8 mouse cellular contexts compared by ENCODE assay signal in the genomic region with DNA sequence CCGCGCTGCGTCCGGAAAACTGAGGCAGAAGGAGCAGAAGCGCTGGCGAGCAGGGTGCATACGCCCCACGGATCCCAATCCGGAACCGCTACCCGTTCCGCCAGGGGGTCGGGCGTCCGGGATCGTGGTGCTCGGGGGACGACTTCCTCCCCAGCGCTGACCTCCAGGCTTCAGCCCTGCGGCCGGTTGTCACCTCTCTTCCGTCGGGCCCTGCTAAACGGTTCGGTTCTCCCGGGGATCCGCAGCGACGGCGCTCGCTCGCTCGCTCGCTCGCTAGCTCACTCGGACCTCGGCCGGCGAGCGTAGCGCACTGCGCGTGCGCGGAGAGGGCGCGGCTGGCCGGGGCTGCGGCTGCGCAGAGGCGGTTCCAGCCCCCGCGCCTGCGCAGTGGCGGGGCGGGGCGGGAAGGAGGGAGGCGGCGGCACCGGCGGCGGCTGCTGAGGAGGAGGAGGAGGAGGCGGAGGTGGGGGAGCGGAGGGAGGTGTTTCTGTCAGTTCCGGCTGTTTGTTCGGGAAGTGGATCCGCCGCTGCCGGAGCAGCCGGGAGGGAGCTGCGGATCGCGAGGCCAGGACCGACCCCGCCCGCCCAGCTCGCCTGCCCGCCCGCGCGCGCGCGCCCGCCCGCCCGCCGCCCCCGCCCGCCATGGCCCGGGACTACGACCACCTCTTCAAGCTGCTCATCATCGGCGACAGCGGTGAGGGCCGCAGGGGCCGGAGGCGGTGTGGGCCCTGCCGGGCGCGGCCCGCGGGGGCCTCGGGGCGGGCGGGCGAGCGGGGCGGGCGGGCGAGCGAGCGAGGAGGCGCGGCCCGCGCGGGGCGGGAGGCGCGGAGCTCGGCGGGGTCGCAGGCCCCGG. TPM values are rescaled to one million over a fixed set of nuclear protein-coding genes. Genes with fewer than 3 reads are reported as not detected.
DNase-seq lines count a peak whose midpoint lies in the region; ATAC-seq and TF ChIP-seq lines count a peak whose summit lies in the region.

A gene (plus strand): TSS at position 404 of the 853 bp plus-strand sequence.

- H3K4me1 ChIP-seq in MEL (ENCODE audit: control insufficient read depth in 1 of 2, insufficient read depth in 2 of 2, low read length in 2 of 2): peaks cover 5 to 47% of the 10 kb centered on the region in 2 experiments
- H3K4me1 ChIP-seq in cerebellum, adult 2 months (ENCODE audit: control insufficient read depth, insufficient read depth, low read length): peaks cover 15% of the 10 kb centered on the region
- H3K4me1 ChIP-seq in lung, embryonic 16.5 days (replicated peaks; ENCODE audit: control insufficient read depth, insufficient read depth, low read length): peaks cover 24% of the 10 kb centered on the region

- peak within 1 kb of the TSS; percentile 99 for H3K9ac ChIP-seq in MEL (ENCODE audit: control insufficient read depth, low read depth, low read length, poor library complexity, severe bottlenecking)
- peak within 1 kb of the TSS; percentile 93 for H3K9ac ChIP-seq in lung, embryonic 16.5 days (ENCODE audit: low read length)

- H3K79me2 ChIP-seq in MEL (ENCODE audit: control insufficient read depth, insufficient read depth, low read length, poor library complexity): peaks cover 51% of the 10 kb centered on the region

- peak; percentile 97 to 99 for TF ChIP-seq POLR2A in MEL (IDR thresholded peaks at IDR 0.05; ENCODE audit: control insufficient read depth in 1 of 2, insufficient read depth in 1 of 2, low read depth in 1 of 2, low read length in 2 of 2, poor library complexity in 1 of 2)
- peak; percentile 98 for TF ChIP-seq POLR2A in cerebellum, adult 2 months (IDR thresholded peaks at IDR 0.05; ENCODE audit: borderline replicate concordance, insufficient read depth, low read length)

- under 1% methylated on average over 90 of the region's 125 CpGs for WGBS in cerebellum, adult 2 months
- under 1% methylated on average over 52 of the region's 125 CpGs for WGBS in lung, embryonic 16.5 days

- no peaks in the 10 kb centered on the region for H3K9me3 ChIP-seq in MEL (replicated peaks; ENCODE audit: insufficient read depth, low read length)
- no peaks in the 10 kb centered on the region for H3K9me3 ChIP-seq in lung, embryonic 16.5 days (ENCODE audit: control insufficient read depth, low read length)

- H3K27me3 ChIP-seq in MEL (ENCODE audit: control insufficient read depth in 1 of 2, insufficient read depth in 2 of 2, low read length in 2 of 2): no peaks in the 10 kb centered on the region
- H3K27me3 ChIP-seq in cerebellum, adult 2 months (ENCODE audit: control insufficient read depth, insufficient read depth, low read length): no peaks in the 10 kb centered on the region
- H3K27me3 ChIP-seq in lung, embryonic 16.5 days (ENCODE audit: control insufficient read depth, insufficient read depth, low read depth, low read length): no peaks in the 10 kb centered on the region

- no peak for TF ChIP-seq RAD21 in MEL (IDR thresholded peaks at IDR 0.05; ENCODE audit: low read depth, low read length)

- TF ChIP-seq CTCF in MEL (IDR thresholded peaks at IDR 0.05 in 2 of 3, conservative IDR thresholded peaks at IDR 0.05 in 1 of 3; ENCODE audit: control insufficient read depth in 1 of 3, insufficient read depth in 1 of 3, low read depth in 2 of 3, low read length in 3 of 3, poor library complexity in 1 of 3, severe bottlenecking in 1 of 3): no peak
- TF ChIP-seq CTCF in cerebellum, adult 2 months (IDR thresholded peaks at IDR 0.05; ENCODE audit: borderline replicate concordance, insufficient read depth, low read depth, low read length): no peak

- peak within 1 kb of the TSS; percentile 96 to 100 for H3K4me3 ChIP-seq in MEL (ENCODE audit: control insufficient read depth in 1 of 2, insufficient read depth in 1 of 2, low read depth in 2 of 2, low read length in 2 of 2)
- peak within 1 kb of the TSS; percentile 92 for H3K4me3 ChIP-seq in cerebellum, adult 2 months (replicated peaks; ENCODE audit: insufficient read depth, low read depth, low read length)
- peak within 1 kb of the TSS; percentile 87 for H3K4me3 ChIP-seq in lung, embryonic 16.5 days (ENCODE audit: low read length)

- DNase-seq in MEL (ENCODE audit: low read depth, low spot score): peak; percentile 92
- peak; percentile 94 for DNase-seq in cerebellum, adult 2 months
- DNase-seq in forelimb bud, embryonic 11.5 days (ENCODE audit: low read depth, low spot score): peak; percentile 85
- DNase-seq in layer of hippocampus, adult 9-10 months (ENCODE audit: low spot score): peak; percentile 54
- DNase-seq in ovary, postnatal 10 days (ENCODE audit: low spot score): peak; percentile 90
- peak; percentile 92 to 94 for DNase-seq in thymus, postnatal 10 days (ENCODE audit: low spot score in 2 of 2)

- H3K36me3 ChIP-seq in MEL (ENCODE audit: control insufficient read depth in 1 of 2, insufficient read depth in 2 of 2, low read length in 2 of 2): peaks cover 0 to 30% of the 10 kb centered on the region in 2 experiments; a peak in 2 of 4 replicates
- no peaks in the 10 kb centered on the region for H3K36me3 ChIP-seq in lung, embryonic 16.5 days (ENCODE audit: control insufficient read depth, insufficient read depth, low read length)

- H3K4me2 ChIP-seq in lung, embryonic 16.5 days (ENCODE audit: low read depth, low read length): peak within 1 kb of the TSS; percentile 91

- ATAC-seq in hematopoietic stem cell, adult 5-6 weeks (replicated peaks in 1 of 2; ENCODE audit: insufficient read depth in 1 of 2, low FRiP score in 2 of 2, low TSS enrichment in 1 of 2, low read depth in 1 of 2, poor library complexity in 2 of 2, severe bottlenecking in 2 of 2): peak; percentile 59 to 69
- peak; percentile 93 for ATAC-seq in lung, embryonic 16.5 days (ENCODE audit: low read depth)

- peak within 1 kb of the TSS; percentile 81 for H3K27ac ChIP-seq in MEL (ENCODE audit: control insufficient read depth, low read depth, low read length)
- peak within 1 kb of the TSS; percentile 71 for H3K27ac ChIP-seq in cerebellum, adult 2 months (ENCODE audit: insufficient read depth, low read length)
- H3K27ac ChIP-seq in lung, embryonic 16.5 days (ENCODE audit: low read length): peak within 1 kb of the TSS; percentile 86

- TF ChIP-seq EP300 in MEL (IDR thresholded peaks at IDR 0.05; ENCODE audit: low read depth in 1 of 2, low read length in 2 of 2): no peak

TF ChIP-seq in MEL, 35 proteins besides CTCF, POLR2A, EP300 and RAD21:
- TF ChIP-seq JUND (IDR thresholded peaks at IDR 0.05; ENCODE audit: low read depth, low read length): no peak
- no peak for TF ChIP-seq MYB (IDR thresholded peaks at IDR 0.05; ENCODE audit: low read depth, low read length)
- TF ChIP-seq ELF1 (IDR thresholded peaks at IDR 0.05; ENCODE audit: low read depth, low read length): peak; percentile 21; the same call in 1 of the 2 replicates
- TF ChIP-seq ZMIZ1 (IDR thresholded peaks at IDR 0.05; ENCODE audit: low read depth, low read length): peak; percentile 92; the same call in 1 of the 2 replicates
- TF ChIP-seq POLR2AphosphoS2 (IDR thresholded peaks at IDR 0.05; ENCODE audit: low read length): peak; percentile 97
- TF ChIP-seq TBP (IDR thresholded peaks at IDR 0.05; ENCODE audit: low read depth, low read length): peak; percentile 32; the same call in 1 of the 2 replicates
- no peak for TF ChIP-seq MAX (IDR thresholded peaks at IDR 0.05; ENCODE audit: low read length)
- peak; percentile 88 for TF ChIP-seq SIN3A (IDR thresholded peaks at IDR 0.05; ENCODE audit: low read length)
- no peak for TF ChIP-seq TAL1 (IDR thresholded peaks at IDR 0.05; ENCODE audit: low read length)
- peak; percentile 58; the same call in 1 of the 2 replicates for TF ChIP-seq MAZ (IDR thresholded peaks at IDR 0.05; ENCODE audit: low read depth, low read length)
- peak; percentile 73 for TF ChIP-seq HCFC1 (IDR thresholded peaks at IDR 0.05; ENCODE audit: low read depth, low read length)
- no peak for TF ChIP-seq E2F4 (IDR thresholded peaks at IDR 0.05; ENCODE audit: borderline replicate concordance, low read depth, low read length)
- peak; percentile 99 for TF ChIP-seq NRF1 (IDR thresholded peaks at IDR 0.05; ENCODE audit: insufficient read depth, low read depth, low read length, poor library complexity, severe bottlenecking)
- TF ChIP-seq ZKSCAN1 (IDR thresholded peaks at IDR 0.05; ENCODE audit: low read depth, low read length): no peak
- TF ChIP-seq TCF12 (IDR thresholded peaks at IDR 0.05; ENCODE audit: low read depth, low read length): no peak; the same call in 1 of the 2 replicates
- no peak; the same call in 1 of the 2 replicates for TF ChIP-seq MXI1 (IDR thresholded peaks at IDR 0.05; ENCODE audit: low read depth, low read length)
- peak; percentile 99 for TF ChIP-seq NELFE (IDR thresholded peaks at IDR 0.05; ENCODE audit: low read depth, low read length)

RNA-seq across cellular contexts. Expression of the gene that starts here (rescaled TPM):
- 62.1 and 66.9 TPM in 2 replicates for total RNA-seq in MEL (2012; rRNA removed)
- 100 to 1,000 TPM in 1 of 2 experiments, not detected in 1; 113 TPM for polyA plus RNA-seq in MEL (2012; ENCODE audit: insufficient read depth in 1 of 2, insufficient read length in 2 of 2, low read depth in 1 of 2, low replicate concordance in 2 of 2, missing spikeins in 1 of 2)
- polyA plus RNA-seq in cerebellum, adult 2 months (2012; rRNA removed): 86.2 and 87.8 TPM in 2 replicates
- total RNA-seq in hematopoietic stem cell, adult 5-6 weeks (2017): 35.1 and 42.5 TPM in 2 replicates
- polyA plus RNA-seq in lung, embryonic 16.5 days (2015; fragmentation: Nextera tagmentation; extraction: Ambion mirVana): 4.5 and 7.0 TPM in 2 replicates

Comparison
In these comparisons a context has a peak if more than half of its experiments do, and no peak if none do; other contexts are left out.
1. Peak in every context shown above with its lines: DNase-seq, ATAC-seq, H3K4me3 ChIP-seq and H3K27ac ChIP-seq.